Mouse (Mus musculus): Measurements from ENCODE around the gene Gm17093. TPM values are rescaled to one million over a fixed set of nuclear protein-coding genes. Genes with fewer than 3 reads are reported as not detected.
"Not testable (repeated sequence)": the region's sequence is repeated elsewhere in the genome, so short reads cannot be mapped to it uniquely, and the experiment has no call there.

Gm17093 gene
- not detected for polyA plus RNA-seq (2012; fragmentation: generic; extraction: Trizol)
- long read RNA-seq, experiment 1: 0 reads
- long read RNA-seq, experiment 2: 0 reads

GRCm38 (mm10) chr14:44517976-44518375 lies at the start of gene Gm17093:
Gm17093 (plus strand) TSS chr14:44518276.
- H3K27me3 ChIP-seq (ENCODE audit: control insufficient read depth, insufficient read depth, insufficient read length); H3K36me3 ChIP-seq (ENCODE audit: control insufficient read depth, insufficient read depth); H3K79me2 ChIP-seq (ENCODE audit: control insufficient read depth, insufficient read depth); H3K4me3 ChIP-seq (ENCODE audit: insufficient read depth, poor library complexity, severe bottlenecking); H3K79me3 ChIP-seq (ENCODE audit: low read depth); H3ac ChIP-seq (ENCODE audit: control insufficient read depth, insufficient read length, low read depth): not testable (repeated sequence)

- H3ac ChIP-seq (ENCODE audit: control insufficient read depth, insufficient read length, low read depth); H3K36me3 ChIP-seq (ENCODE audit: control insufficient read depth, insufficient read depth); H3K4me3 ChIP-seq (ENCODE audit: insufficient read depth, poor library complexity, severe bottlenecking); H3K79me2 ChIP-seq (ENCODE audit: control insufficient read depth, insufficient read depth); H3K27me3 ChIP-seq (ENCODE audit: control insufficient read depth, insufficient read depth, insufficient read length); H3K79me3 ChIP-seq (ENCODE audit: low read depth): not testable (repeated sequence)
Measured at GRCm38 (mm10) chr14:44492163-44492562, 25.9 kb upstream of the Gm17093 start, which contains the start of gene BC061237. BC061237 (plus strand) TSS chr14:44492463.

GRCm38 (mm10) chr14:44547961-44548360 lies 29.9 kb downstream of the Gm17093 start:
- not testable (repeated sequence) for H3ac ChIP-seq (ENCODE audit: control insufficient read depth, insufficient read length, low read depth); H3K36me3 ChIP-seq (ENCODE audit: control insufficient read depth, insufficient read depth); H3K79me3 ChIP-seq (ENCODE audit: low read depth); H3K27me3 ChIP-seq (ENCODE audit: control insufficient read depth, insufficient read depth, insufficient read length); H3K79me2 ChIP-seq (ENCODE audit: control insufficient read depth, insufficient read depth); H3K4me3 ChIP-seq (ENCODE audit: insufficient read depth, poor library complexity, severe bottlenecking)

Other genes with a start within 250 kb of the Gm17093 start
- not detected for gene Gm8220, start 232.7 kb upstream of the Gm17093 start, polyA plus RNA-seq (2012; fragmentation: generic; extraction: Trizol)
- gene Gm5930, start 179.7 kb upstream of the Gm17093 start, polyA plus RNA-seq (2012; fragmentation: generic; extraction: Trizol): not detected
- gene Gm8229, start 152.9 kb upstream of the Gm17093 start, polyA plus RNA-seq (2012; fragmentation: generic; extraction: Trizol): not detected
- not detected for gene Gm3371, start 107.6 kb upstream of the Gm17093 start, polyA plus RNA-seq (2012; fragmentation: generic; extraction: Trizol)
- not detected for gene Gm8232, start 84.6 kb upstream of the Gm17093 start, polyA plus RNA-seq (2012; fragmentation: generic; extraction: Trizol)
- gene BC061237, start 25.8 kb upstream of the Gm17093 start, polyA plus RNA-seq (2012; fragmentation: generic; extraction: Trizol): not detected
- not detected for gene Gm8247, start 64.9 kb downstream of the Gm17093 start, polyA plus RNA-seq (2012; fragmentation: generic; extraction: Trizol)
- gene Gm5624, start 109.7 kb downstream of the Gm17093 start, polyA plus RNA-seq (2012; fragmentation: generic; extraction: Trizol): 0.56 TPM
- 0.13 TPM for gene Gm8257, start 188.2 kb downstream of the Gm17093 start, polyA plus RNA-seq (2012; fragmentation: generic; extraction: Trizol)
- gene Gm8267, start 232.1 kb downstream of the Gm17093 start, polyA plus RNA-seq (2012; fragmentation: generic; extraction: Trizol): not detected